Mouse (Mus musculus): ENCODE data around the gene Tagap.

- no peak for TF ChIP-seq CEBPB (IDR thresholded peaks at IDR 0.05; ENCODE audit: low read depth)
- no peak for TF ChIP-seq FOSL1 (IDR thresholded peaks at IDR 0.05; ENCODE audit: insufficient read depth, low read length, poor library complexity, severe bottlenecking)
- TF ChIP-seq CTCF (IDR thresholded peaks at IDR 0.05; ENCODE audit: control insufficient read depth, insufficient read depth, insufficient read length), result no peak
- no peak for TF ChIP-seq MAX (IDR thresholded peaks at IDR 0.05)
- TF ChIP-seq MYOG (IDR thresholded peaks at IDR 0.05; ENCODE audit: control insufficient read depth, extremely low read depth, insufficient read length), result no peak
Observed at GRCm38 (mm10) chr17:7883126-7883525, 42.7 kb upstream of the Tagap start.

All from C2C12 (cell line).